Comparison of ENCODE assay signal across 10 mouse cellular contexts in the genomic region with DNA sequence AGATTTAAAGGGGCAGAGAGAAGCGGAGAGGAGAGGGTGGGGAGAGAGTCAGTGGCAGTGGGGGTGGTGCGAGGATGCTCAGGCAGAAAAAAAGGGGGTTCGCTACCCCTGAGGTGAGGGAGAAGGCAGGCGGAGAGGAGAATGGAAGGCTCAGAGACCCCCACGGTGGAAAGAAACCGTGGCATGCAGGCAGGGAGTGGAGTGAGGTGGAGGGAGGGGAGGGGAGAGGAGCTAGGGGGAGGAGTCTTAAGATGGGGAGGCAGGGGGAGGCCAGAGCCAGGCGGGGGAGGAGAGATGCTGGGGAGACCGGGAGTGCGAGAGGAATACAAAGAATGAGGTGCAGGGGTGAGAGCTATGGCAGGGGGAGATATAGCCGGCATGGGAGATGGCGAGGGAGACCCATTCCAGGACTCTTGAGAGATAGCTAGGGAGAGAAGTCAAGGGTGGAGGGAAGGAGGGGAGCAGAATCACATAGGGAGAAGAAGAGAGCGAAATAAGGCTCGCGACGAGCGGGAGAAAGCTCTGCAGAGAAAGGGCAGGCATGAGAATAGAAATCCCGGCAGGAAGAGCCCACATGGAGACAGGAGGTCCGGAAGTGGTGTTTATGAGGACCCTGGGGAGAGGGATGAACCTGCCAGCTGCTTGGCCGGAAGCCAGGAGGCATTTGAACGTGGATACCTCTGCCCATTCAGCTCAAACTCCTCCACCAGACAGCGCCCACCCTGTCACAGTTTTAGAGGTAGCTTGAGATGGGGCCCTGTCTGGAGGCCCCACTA. TPM values are rescaled to one million over a fixed set of nuclear protein-coding genes. Genes with fewer than 3 reads are reported as not detected.
DNase-seq lines count a peak whose midpoint lies in the region; ATAC-seq lines count a peak whose summit lies in the region.
"Had no signal": no experiment of that assay in that cellular context is flagged by ENCODE, and none has a peak within 500 bp of the region (broad histone marks: within the 10 kb centered on the region; RNA-seq: fewer than 3 reads in every experiment).

TSS of gene Jph4 (minus strand) at position 511 of the 776 bp plus-strand sequence.

- DNase-seq in heart, postnatal 25 days (ENCODE audit: low spot score) = no peak
- DNase-seq in brain, embryonic 18.5 days (ENCODE audit: low read depth, low spot score) = peak; percentile 88
- peak in 1 of 2 experiments; percentile 77 for DNase-seq in left cerebral cortex, postnatal 14 days (ENCODE audit: low spot score in 2 of 2)
- DNase-seq in right cerebral cortex, postnatal 25 days = peak; percentile 79
- DNase-seq in embryo, embryonic 11 days = no peak
- no peak for DNase-seq in urinary bladder, adult 2 months (ENCODE audit: low spot score)

- no peak within 1 kb of the TSS for H3K9ac ChIP-seq in heart, embryonic 13.5 days

- no peaks in the 10 kb centered on the region for H3K9me3 ChIP-seq in heart, embryonic 13.5 days

- peaks cover 34% of the 10 kb centered on the region for H3K4me1 ChIP-seq in heart, embryonic 13.5 days

- intact Hi-C loops in heart, postnatal 25 days (cut with DNase I) = no loop called here
- intact Hi-C loops in left cerebral cortex, postnatal 14 days (cut with DNase I) = no loop called here

- peak within 1 kb of the TSS; percentile 100 for H3K4me2 ChIP-seq in heart, embryonic 13.5 days

- ATAC-seq in heart, embryonic 13.5 days (ENCODE audit: extremely low read depth, insufficient number of reproducible peaks, low FRiP score, low TSS enrichment) = no peak
- peak; percentile 50 for ATAC-seq in frontal cortex, adult (ENCODE audit: low TSS enrichment)

- H3K36me3 ChIP-seq in heart, embryonic 13.5 days = no peaks in the 10 kb centered on the region
- H3K36me3 ChIP-seq: G1E had no signal

- H3K27ac ChIP-seq in heart, embryonic 13.5 days (replicated peaks) = no peak within 1 kb of the TSS

- 7% methylated on average over 21 of the region's 21 CpGs for WGBS in heart, embryonic 13.5 days

- peak within 1 kb of the TSS; percentile 56 for H3K4me3 ChIP-seq in heart, embryonic 13.5 days

- peaks cover 70% of the 10 kb centered on the region for H3K27me3 ChIP-seq in heart, embryonic 13.5 days (replicated peaks)

RNA-seq across cellular contexts. Expression of gene Jph4, which starts in this region (rescaled TPM):
- 0.31 and 0.32 TPM in 2 replicates for polyA plus RNA-seq in heart, embryonic 13.5 days (2015; fragmentation: Nextera tagmentation; extraction: Ambion mirVana)
- total RNA-seq in heart, postnatal 25 days (2021) = not detected
- total RNA-seq in left cerebral cortex, postnatal 14 days (2021) = 100 to 1,000 TPM; 366 to 372 TPM
- polyA plus RNA-seq in urinary bladder, adult 2 months (2012; rRNA removed) = 2.4 and 2.8 TPM in 2 replicates
- total RNA-seq: hematopoietic stem cell, adult 5-6 weeks had no signal
- polyA plus RNA-seq: G1E had no signal

Comparison
In these comparisons a context has a peak if more than half of its experiments do, and no peak if none do; other contexts are left out.
1. RNA of gene Jph4 (total RNA-seq): 366 to 372 TPM in left cerebral cortex, postnatal 14 days; not detected in heart, postnatal 25 days; every median in the first group is over 100 times any median in the second.
2. DNase-seq: peak in brain, embryonic 18.5 days (single experiment) and right cerebral cortex, postnatal 25 days (single experiment); none in heart, postnatal 25 days (single experiment), embryo, embryonic 11 days (single experiment) and urinary bladder, adult 2 months (single experiment).